Mouse (Mus musculus): ENCODE results near the gene Bpifa1. TPM values are rescaled to one million over a fixed set of nuclear protein-coding genes. Genes with fewer than 3 reads are reported as not detected.
"Not testable (repeated sequence)": the region's sequence is repeated elsewhere in the genome, so short reads cannot be mapped to it uniquely, and the experiment has no call there.

Bpifa1 gene
- not detected for polyA plus RNA-seq (2017; shearing (Covaris generic))

DNA sequence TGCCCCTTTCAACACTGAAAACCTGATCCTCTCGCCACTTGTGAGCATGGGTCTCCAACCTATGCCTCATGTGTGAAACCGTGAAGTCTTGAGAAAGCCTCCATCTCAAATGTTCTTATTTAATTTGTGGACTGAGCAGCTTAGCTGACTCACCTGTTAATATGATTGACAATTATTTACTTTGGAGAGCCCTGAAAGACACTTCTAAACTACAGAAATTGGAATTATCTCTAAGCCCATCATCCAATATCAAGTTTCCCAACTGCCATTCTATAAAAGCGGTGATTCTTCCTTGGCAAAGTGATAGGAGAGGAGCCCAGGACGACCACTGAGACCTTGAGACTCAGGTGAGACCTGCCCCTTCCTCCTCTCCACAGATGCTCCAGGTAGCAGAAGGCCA lies at the start of gene Bpifa1:
Bpifa1 (plus strand) TSS at position 301 of the 400 bp plus-strand sequence.
- ATAC-seq, result no peak

DNA sequence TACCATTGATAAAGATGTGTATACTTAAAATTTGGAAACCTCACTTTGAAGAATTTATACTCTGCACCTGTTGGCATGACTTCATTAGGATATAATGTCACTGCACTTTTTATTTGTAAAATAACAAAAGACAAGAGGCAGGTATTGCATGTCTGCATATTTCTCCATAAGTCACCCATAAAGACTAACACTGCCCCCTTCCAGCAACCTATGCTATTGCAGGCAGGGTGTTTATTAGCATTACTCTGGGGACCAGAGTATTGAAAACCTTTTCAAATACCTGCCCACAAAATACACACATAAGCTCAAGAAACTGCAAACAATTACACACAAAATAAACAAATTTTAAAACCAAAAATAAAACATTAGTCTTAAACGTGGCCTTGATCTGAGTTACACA lies 44.9 kb upstream of the Bpifa1 start:
- ATAC-seq, result no peak

DNA sequence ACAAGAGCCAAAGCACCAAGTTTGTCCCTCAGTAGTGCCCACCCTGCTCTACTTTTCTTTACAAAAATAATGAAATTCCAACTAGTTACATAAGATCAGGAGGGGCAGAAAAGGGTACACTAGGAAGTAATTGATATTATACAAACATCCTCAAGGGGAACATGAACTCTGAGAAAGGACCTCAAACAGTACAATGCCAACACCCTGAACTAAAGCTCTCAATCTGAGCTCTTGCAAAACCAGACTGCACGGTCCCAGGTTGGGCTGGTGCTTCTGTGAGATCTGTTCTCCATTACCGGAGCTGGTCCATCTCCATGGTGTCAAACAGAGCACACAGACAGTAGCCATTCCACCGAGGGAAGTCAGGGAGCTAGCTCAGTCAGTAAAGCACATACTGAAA lies 25.3 kb upstream of the Bpifa1 start:
- no peak for ATAC-seq

DNA sequence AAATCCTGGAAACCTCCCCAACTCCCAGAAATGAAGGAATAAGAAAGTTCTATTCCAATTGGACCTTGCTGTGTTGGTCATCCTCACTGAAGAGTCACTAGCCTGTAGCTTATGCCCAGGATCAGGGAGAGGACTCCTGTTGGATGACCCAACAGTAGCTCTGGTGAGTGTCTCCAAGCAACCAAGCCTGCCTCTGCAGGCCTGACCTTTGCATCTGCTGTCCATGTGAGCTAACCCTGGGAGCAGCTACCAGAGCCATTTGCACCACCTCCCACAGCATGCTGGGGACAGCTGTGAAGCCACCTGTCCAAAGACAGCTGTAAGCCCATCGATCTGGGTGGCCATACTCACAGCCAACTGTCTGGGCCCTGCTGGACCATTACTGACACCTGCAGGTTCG lies 12.6 kb upstream of the Bpifa1 start, which contains the start of gene Bpifa3:
Bpifa3 (plus strand) TSS at position 217 of the 400 bp plus-strand sequence.
- no peak for ATAC-seq

DNA sequence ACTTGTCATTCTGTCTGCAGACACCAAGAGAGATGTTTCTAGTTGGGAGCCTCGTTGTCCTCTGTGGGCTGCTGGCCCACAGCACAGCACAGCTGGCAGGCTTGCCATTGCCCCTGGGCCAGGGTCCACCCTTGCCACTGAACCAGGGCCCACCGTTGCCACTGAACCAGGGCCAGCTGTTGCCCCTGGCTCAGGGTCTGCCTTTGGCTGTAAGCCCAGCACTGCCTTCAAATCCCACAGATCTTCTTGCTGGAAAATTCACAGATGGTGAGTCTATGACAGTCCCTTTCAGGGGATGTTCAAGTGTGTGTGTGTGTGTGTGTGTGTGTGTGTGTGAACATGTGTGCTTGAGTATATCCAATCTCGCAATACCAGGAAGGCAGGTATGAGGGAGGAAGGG lies 1.1 kb downstream of the Bpifa1 start:
- no peak for ATAC-seq

DNA sequence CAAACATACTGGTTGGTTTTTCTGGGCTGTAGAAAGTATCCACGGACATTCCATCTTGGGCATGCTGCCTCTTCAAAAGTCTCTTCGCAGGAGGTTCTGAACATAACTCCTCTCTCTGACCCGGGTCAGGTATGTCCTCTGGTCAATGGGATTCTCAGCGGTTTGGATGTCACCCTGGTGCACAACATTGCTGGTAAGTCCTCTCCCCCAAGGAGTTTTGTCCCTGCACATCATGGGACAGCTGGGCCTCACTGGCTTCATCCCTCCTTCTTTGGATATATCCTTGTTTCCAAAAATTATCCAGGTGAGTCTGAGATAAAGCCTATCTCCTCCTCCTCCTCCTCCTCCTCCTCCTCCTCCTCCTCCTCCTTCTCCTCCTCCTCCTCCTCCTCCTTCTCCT lies 4.8 kb downstream of the Bpifa1 start:
- no peak for ATAC-seq

DNA sequence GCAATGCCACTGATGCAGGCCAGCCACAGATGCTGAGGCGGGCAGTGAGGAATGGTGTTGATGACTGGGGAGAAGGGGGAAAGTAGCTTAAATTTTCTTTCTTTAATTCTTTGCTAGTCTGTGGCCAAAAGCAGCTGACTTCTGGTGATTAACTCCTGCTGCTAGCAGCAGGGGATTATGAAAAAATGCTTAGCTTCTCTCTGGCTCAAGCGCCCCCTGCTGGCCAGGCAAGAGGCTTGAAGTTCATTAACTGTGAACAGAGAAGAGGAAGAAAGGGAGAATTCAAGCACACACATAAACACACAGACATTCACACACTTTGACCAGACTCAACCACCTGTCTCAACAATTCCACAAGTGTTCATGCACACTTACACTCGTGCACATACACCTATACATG lies 15.8 kb downstream of the Bpifa1 start:
- ATAC-seq, result no peak

DNA sequence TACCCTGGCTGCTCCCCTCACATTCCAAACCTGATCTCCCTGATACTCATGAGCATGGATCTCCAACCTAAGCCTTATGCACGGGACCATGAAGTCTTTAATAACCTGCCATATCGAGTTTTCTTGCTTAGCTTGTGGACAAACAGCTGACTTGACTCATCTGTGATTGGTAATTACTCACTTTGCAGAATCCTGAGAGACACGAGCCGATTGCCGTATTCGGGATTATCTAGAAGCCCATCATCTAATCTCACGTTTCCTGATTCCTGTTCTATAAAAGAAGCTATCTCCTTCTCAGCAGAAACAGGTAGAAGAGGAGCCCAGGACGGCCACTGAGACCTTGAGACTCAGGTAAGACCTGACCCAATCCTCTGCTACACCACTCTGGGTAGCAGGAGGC lies 19.6 kb downstream of the Bpifa1 start, which contains the start of gene Bpifa5:
Bpifa5 (plus strand) TSS at position 301 of the 400 bp plus-strand sequence.
- ATAC-seq, result no peak

DNA sequence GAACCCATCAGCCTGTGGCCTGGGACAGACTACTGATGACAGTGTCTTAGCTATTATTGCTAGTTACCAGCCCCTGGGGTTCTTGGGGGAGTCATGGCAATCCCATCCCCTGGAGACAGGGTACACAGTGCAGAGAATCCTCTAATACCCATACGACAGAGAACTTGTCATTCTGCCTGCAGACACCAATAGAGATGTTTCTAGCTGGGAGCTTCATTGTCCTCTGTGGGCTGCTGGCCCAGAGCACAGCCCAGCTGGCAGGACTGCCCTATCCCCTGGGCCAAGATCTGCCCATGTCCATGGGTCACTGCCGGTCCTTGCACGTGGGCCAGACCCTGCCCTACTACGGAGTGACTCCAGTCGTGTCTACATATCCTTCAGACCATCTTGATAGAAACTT lies 20.6 kb downstream of the Bpifa1 start:
- no peak for ATAC-seq

DNA sequence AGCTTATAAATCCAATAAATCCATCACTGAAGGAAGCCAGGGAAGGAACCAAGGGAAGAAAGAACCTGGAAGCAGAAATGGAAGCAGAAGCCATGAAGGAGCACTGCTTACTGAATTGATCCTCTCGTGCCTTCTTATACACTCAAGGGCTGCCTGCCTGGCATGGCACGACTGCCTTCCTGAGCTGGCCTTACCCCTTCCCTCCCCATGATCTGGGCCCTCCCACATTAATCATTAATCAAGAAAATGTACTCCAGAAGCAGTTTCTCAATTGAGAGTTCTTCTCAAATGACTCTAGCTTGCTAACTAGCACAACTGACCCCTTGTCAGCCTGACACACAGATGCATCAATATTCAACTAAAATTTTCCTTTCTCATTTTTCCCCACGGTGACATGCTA lies 26.5 kb downstream of the Bpifa1 start:
- no peak for ATAC-seq

DNA sequence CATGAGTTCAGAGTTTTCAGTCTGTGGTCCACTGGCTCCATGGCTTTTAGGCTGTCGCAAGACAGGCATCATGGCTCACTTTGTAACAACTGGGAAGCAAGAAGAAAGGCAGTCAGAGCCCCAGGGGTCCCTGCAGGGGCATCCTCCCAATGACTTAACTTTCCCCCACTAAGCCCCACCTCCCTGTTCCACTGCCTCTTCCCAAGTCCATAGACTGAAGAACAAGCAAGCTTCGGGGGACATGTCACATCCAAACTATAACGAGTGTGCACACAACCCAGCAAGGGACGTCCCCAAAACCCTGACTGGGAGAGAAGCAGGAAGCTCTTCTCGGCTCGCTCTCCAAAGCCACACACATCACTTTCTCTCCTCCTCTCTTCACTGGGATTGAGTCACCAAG lies 28.9 kb downstream of the Bpifa1 start:
- ATAC-seq, result no peak

DNA sequence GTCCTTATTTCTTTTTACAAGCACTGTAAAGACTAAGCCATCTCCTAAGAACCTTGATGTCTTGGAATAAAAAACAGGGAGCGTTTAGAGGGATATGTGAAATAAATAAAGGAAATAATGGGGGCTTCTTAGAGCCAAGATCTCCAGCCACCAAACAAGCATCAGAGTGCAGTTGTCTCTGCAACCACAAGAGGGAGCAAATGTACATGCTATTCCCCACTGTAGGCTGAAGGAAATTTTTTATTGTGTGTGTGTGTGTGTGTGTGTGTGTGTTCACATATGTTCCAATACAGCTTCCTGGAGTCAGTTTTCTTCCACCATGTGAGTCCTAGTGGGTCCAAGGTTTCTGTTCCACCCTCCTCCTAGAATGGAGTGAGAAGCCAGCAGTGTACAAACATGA lies 30.6 kb downstream of the Bpifa1 start:
- no peak for ATAC-seq

DNA sequence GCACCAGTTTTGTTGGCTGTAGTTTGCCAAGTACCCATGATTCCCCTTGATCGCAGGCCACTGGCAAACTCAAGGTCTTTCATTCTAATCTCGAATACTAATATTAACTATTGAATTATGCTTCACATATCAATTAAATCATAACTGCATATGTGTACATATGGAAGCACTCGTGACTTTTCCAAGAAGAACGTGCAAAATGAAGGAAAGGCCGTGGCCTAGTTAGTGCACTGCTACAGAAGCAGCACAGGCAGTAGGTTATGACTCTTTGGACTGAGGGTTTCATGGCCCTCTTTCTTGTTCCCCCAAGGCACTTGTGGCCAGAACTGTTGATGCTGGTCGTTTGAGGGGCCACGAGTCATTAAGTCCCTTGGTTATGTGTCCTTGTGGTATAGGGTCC lies 39.2 kb downstream of the Bpifa1 start:
- ATAC-seq, result not testable (repeated sequence)

DNA sequence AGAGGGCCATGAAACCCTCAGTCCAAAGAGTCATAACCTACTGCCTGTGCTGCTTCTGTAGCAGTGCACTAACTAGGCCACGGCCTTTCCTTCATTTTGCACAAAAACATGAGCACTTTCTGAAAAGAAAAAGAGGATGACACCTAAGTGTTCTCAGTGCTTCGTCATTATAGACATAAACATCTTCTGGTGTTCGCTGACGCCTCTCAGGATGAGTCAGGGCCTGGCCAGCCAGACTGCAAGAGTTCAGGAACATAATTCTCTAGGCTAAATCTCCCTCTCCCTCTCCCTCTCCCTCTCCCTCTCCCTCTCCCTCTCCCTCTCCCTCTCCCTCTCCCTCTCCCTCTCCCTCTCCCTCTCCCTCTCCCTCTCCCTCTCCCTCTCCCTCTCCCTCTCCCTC lies 40.4 kb downstream of the Bpifa1 start:
- not testable (repeated sequence) for ATAC-seq

DNA sequence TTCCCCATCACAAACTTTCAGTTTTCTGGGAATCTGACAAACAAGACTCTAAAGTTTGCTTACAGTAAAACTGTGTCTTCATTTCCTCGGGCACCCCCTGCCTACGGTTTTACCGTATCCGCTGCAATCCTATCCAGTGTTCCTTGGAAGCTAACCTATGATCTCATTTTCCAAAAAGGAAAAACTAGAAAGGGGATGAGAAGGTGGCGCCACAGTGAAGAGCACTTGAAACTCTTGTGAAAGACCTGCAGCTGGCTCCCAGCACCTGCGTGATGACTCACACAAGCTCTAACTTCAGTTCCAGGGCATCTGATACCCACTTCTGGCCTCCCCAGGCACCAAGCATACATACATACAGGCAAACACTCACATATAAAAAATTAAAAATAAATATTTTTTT lies 42.6 kb downstream of the Bpifa1 start:
- ATAC-seq, result no peak

DNA sequence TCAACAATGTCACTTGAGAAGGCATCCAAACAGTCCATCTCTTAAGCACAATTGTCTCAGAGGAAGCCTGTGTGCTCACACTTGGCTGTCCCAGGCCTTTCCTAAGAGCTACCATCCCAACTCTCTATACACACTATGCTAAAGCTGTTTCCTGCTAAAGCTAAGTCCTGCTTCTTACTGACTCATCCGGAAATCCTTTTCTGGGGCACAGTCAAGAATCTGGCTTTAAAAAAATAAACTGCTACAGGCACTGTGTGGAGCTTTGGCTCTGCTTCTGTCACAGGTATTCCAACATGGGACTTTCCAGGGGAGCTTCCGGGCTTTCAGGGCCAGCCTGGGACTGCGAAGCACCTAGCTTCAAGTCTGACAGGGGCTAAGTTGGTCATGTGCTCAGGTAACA lies 43.1 kb downstream of the Bpifa1 start:
- no peak for ATAC-seq

DNA sequence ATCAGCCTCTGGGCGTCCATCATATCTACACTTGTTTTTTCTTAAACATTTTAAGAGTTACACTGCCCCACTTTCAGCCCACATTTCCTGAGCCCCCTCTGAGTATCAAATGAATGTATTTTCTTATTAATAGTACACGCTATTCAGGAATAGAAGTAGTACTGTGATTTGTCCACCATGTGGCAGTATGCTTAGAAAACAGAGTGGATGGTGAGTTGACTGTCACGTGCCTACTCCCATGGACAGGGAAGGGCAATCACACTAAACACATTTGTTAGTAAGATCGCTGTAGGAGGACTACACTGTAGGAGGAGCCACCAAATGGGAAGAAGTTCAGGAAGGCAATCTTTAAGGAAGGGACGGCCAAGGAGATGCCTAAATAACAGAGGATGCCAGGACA lies 44.8 kb downstream of the Bpifa1 start:
- ATAC-seq, result no peak

DNA sequence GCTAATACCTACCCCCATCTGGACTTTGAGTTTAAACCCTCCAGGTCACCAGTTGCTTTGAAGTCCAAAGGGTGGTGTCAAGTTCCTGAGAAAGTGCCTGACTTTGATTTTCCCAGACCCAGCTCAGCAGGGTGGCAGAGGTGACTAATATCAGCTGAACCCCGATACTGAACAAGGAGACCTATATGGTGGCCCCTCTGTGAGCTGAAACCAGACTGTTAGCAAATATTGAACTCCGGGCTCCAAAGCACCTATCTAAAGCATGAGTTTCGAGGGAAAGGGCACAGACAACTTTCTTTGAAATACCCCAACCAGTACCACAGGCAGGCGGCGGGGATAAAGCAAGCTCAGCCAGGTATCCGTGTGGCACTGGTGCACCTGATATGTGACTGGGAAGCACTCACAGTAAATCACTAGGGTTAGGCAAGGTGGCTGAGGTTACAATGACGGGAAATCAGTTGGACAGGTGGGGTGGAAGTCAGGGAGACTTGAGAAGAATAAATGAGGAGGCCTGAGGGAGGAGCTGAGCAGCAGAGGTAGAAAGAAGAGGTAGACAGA lies 47.3 kb downstream of the Bpifa1 start:
- ATAC-seq, result no peak

DNA sequence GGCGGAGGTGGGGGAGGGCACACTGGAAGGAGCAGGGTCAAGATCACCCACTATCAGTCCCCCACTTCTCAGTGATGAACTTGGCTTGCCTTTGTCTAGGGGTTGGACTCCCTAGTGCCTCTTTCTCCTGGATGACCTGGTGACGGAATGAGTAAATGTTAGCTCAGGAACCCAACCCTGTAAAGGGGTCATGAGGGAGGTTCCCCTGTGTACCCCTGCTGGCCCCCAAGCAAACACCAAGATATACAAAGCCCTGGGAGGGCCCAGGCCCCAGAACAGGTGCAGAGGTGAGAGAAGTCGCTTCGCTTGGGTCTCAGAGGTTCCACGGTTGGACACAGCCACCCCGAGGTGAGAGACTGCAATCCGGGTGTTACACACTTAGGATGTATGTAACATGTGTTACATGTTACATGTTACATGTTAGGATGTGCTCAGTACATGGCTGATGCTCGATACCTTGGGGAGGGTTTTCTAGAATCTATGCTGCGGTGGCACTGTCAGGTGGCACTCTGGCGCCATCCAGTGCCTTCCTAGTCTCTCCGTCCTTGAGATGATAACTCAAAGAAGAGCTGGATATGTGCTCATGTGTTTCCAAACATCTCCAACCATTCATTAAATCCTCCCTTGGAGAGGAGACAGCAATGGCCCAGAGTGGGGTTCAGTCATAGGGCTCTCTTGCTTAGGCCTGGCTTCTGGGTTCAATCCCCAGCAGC lies 48.0 kb downstream of the Bpifa1 start, which contains the start of gene Bpifb1:
Bpifb1 (plus strand) TSS at position 273 of the 713 bp plus-strand sequence.
- no peak for ATAC-seq

DNA sequence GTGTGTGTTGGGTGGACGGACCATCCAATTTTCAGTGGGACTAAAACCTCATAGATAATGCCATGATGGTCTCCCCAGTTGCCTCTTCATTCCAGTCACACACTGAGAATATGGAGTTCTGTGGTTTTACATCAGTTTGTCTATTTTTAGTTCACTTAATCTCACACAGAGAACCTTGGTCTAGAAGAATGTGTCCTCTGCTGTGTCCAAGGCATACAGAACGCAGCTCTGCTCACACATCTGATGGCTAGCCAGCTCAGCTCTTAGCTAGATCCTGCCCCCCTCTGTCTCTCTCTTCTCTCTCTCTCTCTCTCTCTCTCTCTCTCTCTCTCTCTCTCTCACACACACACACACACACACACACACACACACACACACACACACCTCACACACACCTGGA lies 49.5 kb downstream of the Bpifa1 start:
- no peak for ATAC-seq

DNA sequence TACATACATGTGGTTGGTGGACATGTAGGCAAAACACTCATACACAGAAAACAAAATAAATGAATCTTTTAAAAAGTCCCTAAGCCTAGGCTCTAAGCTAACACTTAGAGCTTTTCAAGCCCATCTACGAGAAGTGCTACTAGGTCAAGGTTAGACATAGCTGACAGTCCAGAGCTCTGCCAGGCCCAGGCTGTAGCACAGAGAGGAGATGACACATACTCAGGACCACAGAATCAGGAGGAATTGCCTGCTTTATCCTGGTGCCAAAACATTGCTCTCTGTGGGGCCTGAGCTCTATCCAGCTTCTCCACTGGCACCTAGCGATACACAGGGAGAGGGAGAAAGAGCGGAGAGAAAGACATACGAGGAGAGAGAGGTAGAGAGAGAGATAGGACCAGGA lies 50.4 kb downstream of the Bpifa1 start:
- no peak for ATAC-seq

DNA sequence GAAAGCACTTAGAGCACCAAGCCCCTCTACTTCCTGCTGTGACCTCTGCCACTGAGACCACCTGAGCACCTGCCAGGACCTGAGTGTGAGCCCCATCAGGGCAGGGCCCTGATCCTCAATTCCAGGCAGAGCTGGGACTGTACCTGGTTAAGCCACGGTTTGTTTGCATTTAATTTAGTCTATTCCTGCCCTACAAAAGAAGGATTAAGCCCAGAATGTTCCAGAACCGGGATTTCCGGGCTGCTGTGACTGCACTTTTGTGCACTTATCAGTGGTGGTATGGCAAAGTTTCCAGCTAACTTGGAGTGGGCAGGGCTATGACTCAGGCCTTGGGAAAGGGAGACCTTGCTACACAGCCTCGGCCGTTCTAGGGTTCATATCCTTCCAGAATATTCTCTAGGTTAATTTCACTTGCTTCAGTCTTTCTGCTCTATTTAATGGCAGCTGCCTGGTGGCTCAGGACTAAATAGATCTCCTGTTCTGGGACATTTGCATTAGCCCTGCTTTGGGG lies 51.4 kb downstream of the Bpifa1 start:
- no peak for ATAC-seq

DNA sequence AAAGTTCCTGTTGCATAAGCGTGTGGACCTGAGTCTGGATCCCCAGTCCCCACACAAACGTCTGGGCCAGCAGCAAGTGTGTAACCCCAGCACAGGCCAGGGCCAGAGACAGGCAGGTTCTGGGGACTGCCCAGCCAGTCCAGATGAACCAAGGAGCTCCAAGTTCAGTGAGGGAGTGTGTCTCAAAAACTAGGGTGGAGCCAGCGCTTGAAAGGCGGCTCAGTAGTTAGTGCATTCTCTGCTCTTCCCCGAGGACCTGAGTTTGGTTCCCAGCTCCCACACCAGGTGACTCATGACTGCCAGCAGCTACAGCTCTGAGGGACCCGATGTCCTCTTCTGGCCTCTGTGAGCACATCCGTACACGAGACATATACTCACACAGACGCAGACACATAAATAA lies 54.4 kb downstream of the Bpifa1 start:
- no peak for ATAC-seq

All from CD4-positive, CD25-positive, alpha-beta regulatory T cell, adult 4 months (primary cell).